Mouse (Mus musculus) forebrain, embryonic 15.5 days (tissue): ENCODE results near the gene Ppp1r14d. TPM values are rescaled to one million over a fixed set of nuclear protein-coding genes. Genes with fewer than 3 reads are reported as not detected.
A peak's percentile ranks its signal among the peaks of the same experiment; 100 is the strongest.

Experiments used
- ATAC-seq: fragments of 200-750 bp; cut with Nextera tagmentation; replicated peaks from 2 replicates; pipeline ENCODE4 v1.8.0; 2017; ENCODE audit warnings: mild to moderate bottlenecking, moderate TSS enrichment, moderate library complexity
- H3K27ac ChIP-seq: fragments of 300-500 bp; sonication (generic); replicated peaks from 2 replicates; pipeline ENCODE4 v1.5.1; 2015; ENCODE audit warnings: mild to moderate bottlenecking, inconsistent platforms
- H3K27me3 ChIP-seq: fragments of 300-500 bp; sonication (generic); 2 replicates; pipeline ENCODE4 v1.6.1; 2015; ENCODE audit warnings: inconsistent platforms
- H3K36me3 ChIP-seq: fragments of 300-500 bp; sonication (generic); 2 replicates; pipeline ENCODE4 v1.6.1; 2015; ENCODE audit warnings: mild to moderate bottlenecking, inconsistent platforms
- H3K4me1 ChIP-seq: fragments of 300-500 bp; sonication (generic); 2 replicates; pipeline ENCODE4 v1.6.1; 2015; ENCODE audit warnings: inconsistent platforms
- H3K4me2 ChIP-seq: fragments of 300-500 bp; sonication (generic); replicated peaks from 2 replicates; pipeline ENCODE4 v1.6.1; 2015; ENCODE audit warnings: mild to moderate bottlenecking, inconsistent platforms
- H3K4me3 ChIP-seq: fragments of 300-500 bp; sonication (generic); 2 replicates; pipeline ENCODE4 v1.5.1; 2015; ENCODE audit warnings: mild to moderate bottlenecking, inconsistent platforms
- H3K9ac ChIP-seq: fragments of 300-500 bp; sonication (generic); replicated peaks from 2 replicates; pipeline ENCODE4 v1.6.1; 2015; ENCODE audit warnings: mild to moderate bottlenecking, inconsistent platforms
- H3K9me3 ChIP-seq: fragments of 300-500 bp; sonication (generic); 2 replicates; pipeline ENCODE4 v1.6.1; 2016; ENCODE audit warnings: inconsistent platforms
- WGBS: fragments of 180-500 bp; shearing (Covaris S2); methylation state at CpG from one replicate; pipeline ENCODE4 v1.1.7; 2015; ENCODE audit warnings: mixed read lengths; 5-methylcytosine and 5-hydroxymethylcytosine counted together
- polyA plus RNA-seq: library from polyadenylated mRNA; unstranded; fragments of >200 nt; fragmentation: Nextera tagmentation; extraction: Ambion mirVana; gene quantifications from 2 replicates; pipeline ENCODE4 v1.2.1, GENCODE M21; 2015

Gene Ppp1r14d
- polyA plus RNA-seq, 1 experiment from 2014 or later = not detected

GRCm38 (mm10) chr2:119189029-119189710 is 40.5 kb downstream of the Ppp1r14d start:
- Histone ChIP-seq H3K4me3 (peak overlapping the region; percentile 27), H3K4me1 (peaks cover 11% of the 10 kb centered on the region), H3K9me3 (no peaks in the 10 kb centered on the region), H3K9ac (0 out of 2 replicates have a peak overlapping the region, but pooled peaks have one; percentile 17), H3K36me3 (peaks cover 12% of the 10 kb centered on the region), H3K4me2 (peak overlapping the region; percentile 49), H3K27ac (no peak overlapping the region), H3K27me3 (no peaks in the 10 kb centered on the region)
- 6% methylated on average over 15 of the region's 15 CpGs for WGBS
- ATAC-seq = peak; percentile 86

- ATAC-seq = no peak
- Histone ChIP-seq H3K4me1 (no peaks in the 10 kb centered on the region), H3K27ac (no peak overlapping the region), H3K27me3 (no peaks in the 10 kb centered on the region), H3K9me3 (no peaks in the 10 kb centered on the region), H3K4me3 (no peak overlapping the region), H3K9ac (no peak overlapping the region), H3K4me2 (no peak overlapping the region), H3K36me3 (peaks cover 46% of the 10 kb centered on the region)
- 81% methylated on average over 7 of the region's 7 CpGs for WGBS
These were observed 46.8 kb downstream of the Ppp1r14d start for GRCm38 (mm10) chr2:119182914-119183313.

- H3K4me1 ChIP-seq = peaks cover 14% of the 10 kb centered on the region
- 94% methylated on average over 5 of the region's 5 CpGs for WGBS
- H3K9ac ChIP-seq = no peak overlapping the region
- no peaks in the 10 kb centered on the region for H3K9me3 ChIP-seq
- no peak overlapping the region for H3K4me2 ChIP-seq
- H3K4me3 ChIP-seq = no peak overlapping the region
- no peak for ATAC-seq
- no peaks in the 10 kb centered on the region for H3K27me3 ChIP-seq
- peaks cover 29% of the 10 kb centered on the region for H3K36me3 ChIP-seq
- H3K27ac ChIP-seq = no peak overlapping the region
These were observed 52.2 kb downstream of the Ppp1r14d start for GRCm38 (mm10) chr2:119177384-119177939.

- ATAC-seq = no peak
- Histone ChIP-seq H3K4me3 (no peak overlapping the region), H3K9ac (no peak overlapping the region), H3K27ac (no peak overlapping the region), H3K4me2 (no peak overlapping the region), H3K36me3 (peaks cover 25% of the 10 kb centered on the region), H3K27me3 (no peaks in the 10 kb centered on the region), H3K4me1 (peaks cover 15% of the 10 kb centered on the region), H3K9me3 (no peaks in the 10 kb centered on the region)
- WGBS = 56% methylated on average over 3 of the region's 3 CpGs
These were observed 52.9 kb downstream of the Ppp1r14d start for GRCm38 (mm10) chr2:119176761-119177160.

GRCm38 (mm10) chr2:119175614-119176013 is 54.1 kb downstream of the Ppp1r14d start:
- no peak overlapping the region for H3K27ac ChIP-seq
- no peak for ATAC-seq
- 81% methylated on average over 6 of the region's 6 CpGs for WGBS
- H3K36me3 ChIP-seq = peaks cover 20% of the 10 kb centered on the region
- H3K9ac ChIP-seq = no peak overlapping the region
- no peaks in the 10 kb centered on the region for H3K27me3 ChIP-seq
- no peaks in the 10 kb centered on the region for H3K9me3 ChIP-seq
- H3K4me3 ChIP-seq = no peak overlapping the region
- no peak overlapping the region for H3K4me2 ChIP-seq
- peaks cover 15% of the 10 kb centered on the region for H3K4me1 ChIP-seq

GRCm38 (mm10) chr2:119174866-119175265 is 54.8 kb downstream of the Ppp1r14d start:
- Histone ChIP-seq H3K27me3 (no peaks in the 10 kb centered on the region), H3K9me3 (no peaks in the 10 kb centered on the region), H3K36me3 (peaks cover 15% of the 10 kb centered on the region; the same call in 1 of the 2 replicates), H3K4me1 (peaks cover 15% of the 10 kb centered on the region), H3K4me3 (no peak overlapping the region), H3K27ac (no peak overlapping the region), H3K9ac (no peak overlapping the region), H3K4me2 (no peak overlapping the region)
- no peak for ATAC-seq
- 63% methylated on average over 14 of the region's 14 CpGs for WGBS

- Histone ChIP-seq H3K4me1 (peaks cover 15% of the 10 kb centered on the region), H3K4me2 (no peak within 1 kb of the TSS), H3K9me3 (no peaks in the 10 kb centered on the region), H3K9ac (no peak within 1 kb of the TSS), H3K4me3 (no peak within 1 kb of the TSS), H3K27me3 (no peaks in the 10 kb centered on the region), H3K36me3 (peaks cover 9% of the 10 kb centered on the region; the same call in 1 of the 2 replicates), H3K27ac (no peak within 1 kb of the TSS)
- peak; percentile 12; the same call in 1 of the 2 replicates for ATAC-seq
- 28% methylated on average over 8 of the region's 8 CpGs for WGBS
These were observed 55.6 kb downstream of the Ppp1r14d start, which contains the start of gene Gm14137 for GRCm38 (mm10) chr2:119173991-119174651. TSS of gene Gm14137 (plus strand) at chr2:119174509.

GRCm38 (mm10) chr2:119172862-119173576 is 56.7 kb downstream of the Ppp1r14d start:
- H3K4me2 ChIP-seq = no peak overlapping the region
- H3K4me1 ChIP-seq = peaks cover 16% of the 10 kb centered on the region
- H3K4me3 ChIP-seq = no peak overlapping the region
- ATAC-seq = peak; percentile 32; the same call in 1 of the 2 replicates
- peaks cover 2% of the 10 kb centered on the region; the same call in 1 of the 2 replicates for H3K27me3 ChIP-seq
- peaks cover 4% of the 10 kb centered on the region; the same call in 1 of the 2 replicates for H3K36me3 ChIP-seq
- WGBS = 22% methylated on average over 13 of the region's 13 CpGs
- H3K9me3 ChIP-seq = no peaks in the 10 kb centered on the region
- H3K27ac ChIP-seq = no peak overlapping the region
- 0 out of 2 replicates have a peak overlapping the region, but pooled peaks have one; percentile 11 for H3K9ac ChIP-seq

- Histone ChIP-seq H3K9me3 (no peaks in the 10 kb centered on the region), H3K4me3 (no peak overlapping the region), H3K4me2 (no peak overlapping the region), H3K9ac (no peak overlapping the region), H3K27ac (no peak overlapping the region), H3K36me3 (peaks cover 4% of the 10 kb centered on the region; the same call in 1 of the 2 replicates), H3K27me3 (peaks cover 8% of the 10 kb centered on the region; the same call in 1 of the 2 replicates), H3K4me1 (peaks cover 22% of the 10 kb centered on the region)
- no peak for ATAC-seq
- 77% methylated on average over 7 of the region's 7 CpGs for WGBS
These were observed 57.3 kb downstream of the Ppp1r14d start for GRCm38 (mm10) chr2:119172446-119172845.

GRCm38 (mm10) chr2:119171574-119171973 is 58.1 kb downstream of the Ppp1r14d start:
- Histone ChIP-seq H3K27me3 (peaks cover 16% of the 10 kb centered on the region; the same call in 1 of the 2 replicates), H3K9me3 (no peaks in the 10 kb centered on the region), H3K36me3 (0 out of 2 replicates have a peak, but pooled peaks cover under 1% of the 10 kb centered on the region), H3K4me1 (peaks cover 30% of the 10 kb centered on the region), H3K27ac (no peak overlapping the region), H3K4me2 (no peak overlapping the region), H3K4me3 (no peak overlapping the region), H3K9ac (no peak overlapping the region)
- WGBS = 79% methylated on average over 8 of the region's 8 CpGs
- ATAC-seq = no peak

GRCm38 (mm10) chr2:119170282-119170681 is 59.4 kb downstream of the Ppp1r14d start:
- ATAC-seq = no peak

More at GRCm38 (mm10) chr2:119170282-119170681, 59.4 kb downstream of the Ppp1r14d start:
- Histone ChIP-seq H3K4me3 (no peak overlapping the region), H3K4me2 (no peak overlapping the region), H3K27me3 (peaks cover 26% of the 10 kb centered on the region; the same call in 1 of the 2 replicates), H3K36me3 (no peaks in the 10 kb centered on the region), H3K27ac (no peak overlapping the region), H3K9ac (no peak overlapping the region), H3K9me3 (no peaks in the 10 kb centered on the region), H3K4me1 (peaks cover 31% of the 10 kb centered on the region)
- 80% methylated on average over 2 of the region's 2 CpGs for WGBS
